Mouse (Mus musculus) mesoderm, embryonic 11.5 days (tissue): ENCODE results near the gene Fcho1.

Source experiments
- DNase-seq: peaks from one replicate; pipeline ENCODE4 v3.0.0-alpha.2; 2012; ENCODE audit warnings: low read depth, low spot score

Gene Fcho1

GRCm38 (mm10) chr8:71682832-71683231 lies 42.7 kb downstream of the Fcho1 start:
- DNase-seq, result no peak

- no peak for DNase-seq
Measured at GRCm38 (mm10) chr8:71681369-71681915, 44.1 kb downstream of the Fcho1 start.

GRCm38 (mm10) chr8:71680471-71680870 lies 45.0 kb downstream of the Fcho1 start:
- no peak for DNase-seq

- DNase-seq, result no peak
Measured at GRCm38 (mm10) chr8:71679550-71680168, 45.9 kb downstream of the Fcho1 start.

- no peak for DNase-seq
Measured at GRCm38 (mm10) chr8:71679116-71679515, 46.4 kb downstream of the Fcho1 start.

GRCm38 (mm10) chr8:71678216-71678615 lies 47.3 kb downstream of the Fcho1 start:
- no peak for DNase-seq

- no peak for DNase-seq
Measured at GRCm38 (mm10) chr8:71677555-71677954, 48.0 kb downstream of the Fcho1 start.

DNA sequence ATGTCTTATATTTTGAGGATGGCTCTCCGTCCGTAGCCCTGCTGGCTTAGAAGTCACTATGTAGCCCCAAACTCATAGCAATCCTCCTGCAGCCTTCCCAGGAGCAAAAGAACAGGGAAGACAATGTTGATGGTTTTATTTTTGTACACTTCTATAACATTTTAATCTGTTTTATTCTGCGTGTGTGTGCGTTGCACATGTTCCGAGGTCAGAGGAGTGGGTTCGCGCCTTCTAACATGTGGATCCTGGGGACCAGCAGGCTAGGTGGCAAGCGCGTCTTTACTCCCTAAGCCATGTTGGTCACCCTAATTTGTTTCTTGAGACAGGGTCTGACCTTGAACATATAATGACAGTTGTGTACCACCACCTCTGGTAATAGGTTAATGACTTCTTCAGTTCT lies 48.7 kb downstream of the Fcho1 start:
- no peak for DNase-seq

GRCm38 (mm10) chr8:71676020-71676741 lies 49.3 kb downstream of the Fcho1 start, which contains the start of gene Jak3:
Jak3 (plus strand) TSS chr8:71676296.
- no peak for DNase-seq

DNA sequence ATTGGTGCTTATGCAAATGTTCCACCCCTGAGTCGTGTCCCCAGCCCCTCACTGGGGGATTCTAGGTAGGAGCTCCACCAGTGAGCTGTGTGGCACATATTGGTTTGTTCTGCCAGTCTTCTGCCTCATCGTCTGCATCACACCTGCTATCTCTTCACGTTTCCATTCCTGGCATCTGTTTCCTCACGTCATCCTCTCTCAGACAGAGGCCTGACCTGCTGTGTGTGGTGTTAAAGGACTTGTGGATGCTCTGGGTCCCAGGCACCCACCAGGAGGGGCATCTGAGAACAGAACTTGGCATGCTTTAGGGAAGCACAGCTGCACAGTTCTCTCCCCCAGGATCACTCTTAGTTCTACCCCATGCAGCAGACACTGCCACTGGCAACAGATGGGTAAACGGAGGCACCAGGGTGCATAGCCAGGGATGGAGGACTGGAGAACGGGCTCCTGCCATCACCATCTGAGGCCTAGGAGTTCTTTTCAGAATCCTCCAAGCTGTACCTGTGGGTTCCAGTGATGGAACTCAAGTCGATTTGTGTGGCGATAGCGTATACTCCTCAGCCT lies 50.0 kb downstream of the Fcho1 start:
- no peak for DNase-seq

GRCm38 (mm10) chr8:71674071-71674470 lies 51.4 kb downstream of the Fcho1 start:
- DNase-seq, result no peak

DNA sequence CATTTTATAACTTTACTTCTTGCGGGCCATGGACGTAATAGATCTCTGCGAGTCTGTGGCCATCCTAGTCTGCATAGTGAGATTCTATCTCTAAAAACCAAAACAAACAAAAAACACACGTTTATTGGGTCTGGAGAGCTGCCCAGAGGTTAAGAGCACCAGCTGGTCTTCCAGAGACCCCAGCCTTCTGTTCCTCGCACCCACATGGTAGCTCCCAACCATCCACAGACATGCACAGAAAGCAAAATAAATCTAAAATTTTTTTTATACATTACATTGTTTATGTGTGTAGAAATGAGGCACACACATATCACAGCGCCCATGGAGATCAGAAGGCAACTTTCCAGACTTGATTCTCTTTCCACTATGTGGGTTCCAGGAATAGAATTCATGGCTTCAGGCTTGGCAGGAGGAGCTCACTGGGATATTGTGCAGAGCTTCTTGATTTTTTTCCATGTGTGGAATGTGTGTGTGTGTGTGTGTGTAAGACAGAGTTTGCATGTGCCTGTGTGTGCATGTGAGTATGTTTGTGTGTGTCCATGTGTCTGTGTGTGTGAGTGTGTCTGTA lies 53.3 kb downstream of the Fcho1 start:
- no peak for DNase-seq

DNA sequence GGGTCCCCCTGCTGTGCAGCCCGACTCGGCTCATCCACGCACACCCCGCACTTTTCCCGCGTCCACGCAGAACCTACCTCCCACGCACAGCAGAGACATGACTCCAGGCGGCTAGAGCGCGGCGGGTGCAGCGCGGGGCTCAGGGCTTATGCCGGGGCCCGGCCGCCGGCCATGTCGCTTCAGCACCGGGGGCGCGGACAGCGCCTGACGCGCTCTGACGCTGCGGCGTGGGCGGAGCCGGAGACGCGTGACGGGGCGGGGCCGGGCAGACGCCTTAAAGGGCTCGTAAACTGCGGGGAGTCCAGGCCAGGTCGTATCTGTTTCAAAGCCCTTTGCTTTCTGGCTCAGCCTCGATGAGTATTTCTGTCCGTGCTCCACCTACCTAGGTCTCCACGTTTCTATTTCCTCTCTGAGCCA lies 54.0 kb downstream of the Fcho1 start, which contains the start of gene Unc13a:
Unc13a (minus strand) TSS at position 209 of the 417 bp plus-strand sequence.
- peak; percentile 93 for DNase-seq

DNA sequence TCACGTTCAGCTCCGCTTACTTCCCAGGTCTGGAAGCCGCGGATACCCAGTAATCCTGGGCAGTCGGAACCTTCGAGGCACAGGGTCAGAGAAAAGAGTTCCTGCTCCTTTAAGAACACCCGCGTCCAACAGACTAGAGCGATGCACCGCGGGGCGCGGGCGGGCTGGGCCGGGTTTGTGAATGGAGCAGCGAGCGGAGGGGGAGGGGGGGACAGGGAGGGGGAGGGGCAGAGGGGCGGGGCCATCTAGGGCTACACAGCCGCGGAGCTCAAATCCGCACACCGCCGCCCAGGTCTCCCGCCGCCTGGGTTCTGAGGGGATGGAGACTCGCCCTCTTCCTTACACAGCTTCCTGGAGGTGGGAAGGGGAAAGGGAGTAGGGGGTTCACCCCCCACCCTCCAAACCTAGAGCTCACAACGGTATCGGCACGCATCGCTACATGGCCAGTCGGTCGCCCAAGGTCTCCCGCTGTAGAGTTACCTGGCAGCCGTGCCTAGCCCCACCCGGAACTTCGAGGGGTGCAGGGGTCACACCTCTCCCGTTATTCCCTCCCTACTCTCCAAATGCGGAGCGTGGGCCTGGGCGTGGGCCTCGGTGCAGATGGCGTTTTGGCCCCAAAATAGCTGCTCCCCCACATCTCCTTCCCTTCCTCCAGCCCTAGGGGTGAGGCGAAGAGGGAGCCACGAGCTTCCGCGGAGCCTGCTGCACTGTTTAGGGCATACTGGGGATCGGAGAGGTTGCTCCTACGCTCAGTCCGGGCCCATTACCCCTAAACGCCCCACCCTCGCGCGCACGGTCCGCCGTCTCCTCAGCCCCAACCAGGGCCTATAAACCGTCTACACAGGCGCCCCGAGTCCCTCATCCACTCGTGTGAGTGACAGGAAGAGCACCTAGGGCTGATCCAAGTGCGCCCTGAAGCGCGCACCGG lies 54.6 kb downstream of the Fcho1 start:
- peak; percentile 85 for DNase-seq

GRCm38 (mm10) chr8:71670198-71670597 lies 55.3 kb downstream of the Fcho1 start:
- DNase-seq, result no peak

GRCm38 (mm10) chr8:71668220-71668975 lies 57.1 kb downstream of the Fcho1 start:
- DNase-seq, result no peak

DNA sequence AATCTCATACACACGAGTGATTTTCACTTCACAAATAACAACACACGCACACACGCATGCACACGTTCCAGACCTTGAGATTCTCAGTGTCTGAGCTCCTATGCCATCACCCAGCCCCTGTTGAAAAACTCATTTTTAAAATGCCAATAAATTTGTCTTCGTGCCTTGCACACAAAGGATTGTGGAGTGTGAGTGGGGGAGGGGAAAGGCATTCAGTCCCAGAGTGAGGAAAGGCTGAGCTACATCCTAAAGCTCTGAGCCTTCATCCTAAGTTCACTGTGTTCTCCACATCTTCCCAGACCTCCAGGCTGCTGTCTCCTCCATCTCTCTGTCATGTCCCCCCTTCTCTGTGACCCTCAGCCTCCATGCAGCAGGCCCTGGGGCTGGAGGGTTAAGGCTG lies 58.3 kb downstream of the Fcho1 start:
- DNase-seq, result no peak

- no peak for DNase-seq
Measured at GRCm38 (mm10) chr8:71666855-71667254, 58.7 kb downstream of the Fcho1 start.

DNA sequence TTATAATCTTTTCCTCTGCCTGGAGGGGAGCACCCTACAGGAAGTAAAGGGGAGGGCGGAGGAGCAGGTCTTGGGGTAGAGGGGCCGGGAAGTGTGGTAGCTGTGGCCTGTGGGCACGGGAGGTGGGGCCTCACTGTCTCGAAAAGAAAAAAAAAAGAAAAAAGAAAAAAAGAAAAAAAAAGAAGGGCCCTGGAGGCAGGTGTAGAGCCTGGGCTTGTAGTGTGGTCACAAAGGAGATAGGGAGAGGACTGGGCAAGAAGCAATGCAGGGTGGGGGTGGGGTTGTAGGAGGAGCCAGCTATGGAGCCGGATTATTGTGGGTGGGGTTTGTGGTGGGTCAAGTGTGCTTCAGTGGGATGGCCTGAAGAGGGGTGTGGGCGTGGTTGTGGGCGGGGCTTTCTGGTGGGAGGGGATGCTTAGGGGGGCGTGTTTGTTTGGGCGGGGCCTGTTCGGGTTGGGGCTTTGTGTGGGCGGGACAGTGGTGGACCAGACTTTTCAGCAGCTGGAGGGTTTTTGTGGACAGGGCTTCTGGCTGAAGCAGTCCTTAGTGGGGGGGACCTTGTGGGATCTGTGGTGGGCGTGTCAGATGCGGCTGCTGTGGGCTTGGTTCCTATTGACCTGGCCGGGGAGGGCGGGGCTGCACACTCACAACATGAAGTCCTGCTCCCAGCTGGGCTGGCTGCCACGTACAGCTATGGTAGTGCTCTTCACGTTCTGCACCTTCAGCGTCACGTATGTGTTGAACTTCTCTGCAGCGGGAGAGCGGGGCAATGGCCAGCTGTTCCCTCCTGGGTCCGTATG lies 60.0 kb downstream of the Fcho1 start:
- peak; percentile 89 for DNase-seq
